Mouse (Mus musculus) retina, adult 2 months (tissue): Measurements from ENCODE around the gene Gprc5d.

Experiments used
- DNase-seq: peaks from one replicate; pipeline ENCODE4 v3.0.0-alpha.2; 2012; ENCODE audit warnings: low read depth, low spot score

Gene Gprc5d

GRCm38 (mm10) chr6:135070347-135070746 is 47.7 kb downstream of the Gprc5d start:
- no peak for DNase-seq

GRCm38 (mm10) chr6:135069856-135070255 is 48.2 kb downstream of the Gprc5d start:
- DNase-seq = no peak

GRCm38 (mm10) chr6:135068221-135068620 is 49.9 kb downstream of the Gprc5d start:
- no peak for DNase-seq

GRCm38 (mm10) chr6:135066795-135067445 is 51.2 kb downstream of the Gprc5d start:
- DNase-seq = no peak

GRCm38 (mm10) chr6:135065236-135065957 is 52.7 kb downstream of the Gprc5d start, which contains the start of gene Gprc5a:
Gene Gprc5a (plus strand): TSS chr6:135065651.
- no peak for DNase-seq

- no peak for DNase-seq
These were observed 53.5 kb downstream of the Gprc5d start for GRCm38 (mm10) chr6:135064621-135065020.

- no peak for DNase-seq
These were observed 57.4 kb downstream of the Gprc5d start for GRCm38 (mm10) chr6:135060728-135061127.
